Mouse (Mus musculus) cerebellum, adult 2 months (tissue): ENCODE results near the gene Hs6st1.

Experiments
- CTCF ChIP-seq: fragments of 200-500 bp; IDR thresholded peaks from 2 replicates; pipeline ENCODE4 v1.5.1; 2011; ENCODE audit warnings: low read depth, mild to moderate bottlenecking, control low read depth, low read length, moderate library complexity, borderline replicate concordance; ENCODE audit not compliant: insufficient read depth
- POLR2A ChIP-seq: fragments of 200-500 bp; IDR thresholded peaks from 2 replicates; pipeline ENCODE4 v1.6.1; 2011; ENCODE audit warnings: low read length, control low read depth, borderline replicate concordance; ENCODE audit not compliant: insufficient read depth

- TF ChIP-seq CTCF (no peak), POLR2A (no peak)
Measured at GRCm38 (mm10) chr1:36118958-36119357, 50.8 kb downstream of the Hs6st1 start.
